Mouse (Mus musculus): Measurements from ENCODE around the gene Mybph. TPM values are rescaled to one million over a fixed set of nuclear protein-coding genes. Genes with fewer than 3 reads are reported as not detected.

The Mybph gene
- polyA plus RNA-seq, 1 experiment from 2014 or later = 2.9 TPM

GRCm38 (mm10) chr1:134191192-134191591 lies 2.1 kb upstream of the Mybph start:
- Histone ChIP-seq H3K4me2 (no peak overlapping the region), H3K4me1 (replicated peaks) (peaks cover 41% of the 10 kb centered on the region), H3K9ac (no peak overlapping the region), H3K27ac (replicated peaks) (no peak overlapping the region), H3K36me3 (no peaks in the 10 kb centered on the region), H3K4me3 (no peak overlapping the region), H3K27me3 (no peaks in the 10 kb centered on the region), H3K9me3 (no peaks in the 10 kb centered on the region)
- 89% methylated on average over 5 of the region's 5 CpGs for WGBS
- ATAC-seq (ENCODE audit: low read depth) = no peak

GRCm38 (mm10) chr1:134192024-134192423 lies 1.2 kb upstream of the Mybph start:
- no peak overlapping the region for H3K27ac ChIP-seq (replicated peaks)
- WGBS = 68% methylated on average over 4 of the region's 4 CpGs
- no peaks in the 10 kb centered on the region for H3K36me3 ChIP-seq
- ATAC-seq (ENCODE audit: low read depth) = no peak
- H3K9me3 ChIP-seq = no peaks in the 10 kb centered on the region
- peaks cover 44% of the 10 kb centered on the region for H3K4me1 ChIP-seq (replicated peaks)
- H3K4me2 ChIP-seq = no peak overlapping the region
- no peak overlapping the region for H3K9ac ChIP-seq
- H3K4me3 ChIP-seq = no peak overlapping the region
- no peaks in the 10 kb centered on the region for H3K27me3 ChIP-seq

- H3K4me1 ChIP-seq (replicated peaks) = peaks cover 34% of the 10 kb centered on the region
- no peak overlapping the region for H3K4me2 ChIP-seq
- WGBS = 61% methylated on average over 7 of the region's 7 CpGs
- H3K36me3 ChIP-seq = no peaks in the 10 kb centered on the region
- no peak overlapping the region for H3K27ac ChIP-seq (replicated peaks)
- H3K4me3 ChIP-seq = no peak overlapping the region
- H3K9me3 ChIP-seq = no peaks in the 10 kb centered on the region
- ATAC-seq (ENCODE audit: low read depth) = no peak
- H3K9ac ChIP-seq = no peak overlapping the region
- no peaks in the 10 kb centered on the region for H3K27me3 ChIP-seq
Observed at GRCm38 (mm10) chr1:134193674-134194197, 488 bp downstream of the Mybph start.

- no peaks in the 10 kb centered on the region for H3K36me3 ChIP-seq
- no peaks in the 10 kb centered on the region for H3K27me3 ChIP-seq
- no peak overlapping the region for H3K4me2 ChIP-seq
- 71% methylated on average over 16 of the region's 16 CpGs for WGBS
- no peak overlapping the region for H3K4me3 ChIP-seq
- H3K27ac ChIP-seq (replicated peaks) = no peak overlapping the region
- no peak overlapping the region for H3K9ac ChIP-seq
- no peak for ATAC-seq (ENCODE audit: low read depth)
- peaks cover 27% of the 10 kb centered on the region for H3K4me1 ChIP-seq (replicated peaks)
- H3K9me3 ChIP-seq = no peaks in the 10 kb centered on the region
Observed at GRCm38 (mm10) chr1:134194298-134195022, 1.2 kb downstream of the Mybph start.

- Histone ChIP-seq H3K4me2 (no peak overlapping the region), H3K9me3 (no peaks in the 10 kb centered on the region), H3K27me3 (no peaks in the 10 kb centered on the region), H3K4me3 (no peak overlapping the region), H3K27ac (replicated peaks) (no peak overlapping the region), H3K9ac (no peak overlapping the region), H3K36me3 (no peaks in the 10 kb centered on the region), H3K4me1 (replicated peaks) (peaks cover 25% of the 10 kb centered on the region)
- no peak for ATAC-seq (ENCODE audit: low read depth)
- WGBS = 48% methylated on average over 2 of the region's 2 CpGs
Observed at GRCm38 (mm10) chr1:134195117-134195516, 1.9 kb downstream of the Mybph start.

- 46% methylated on average over 3 of the region's 3 CpGs for WGBS
- Histone ChIP-seq H3K4me1 (replicated peaks) (peaks cover 25% of the 10 kb centered on the region), H3K27me3 (no peaks in the 10 kb centered on the region), H3K36me3 (no peaks in the 10 kb centered on the region), H3K27ac (replicated peaks) (no peak overlapping the region), H3K9ac (no peak overlapping the region), H3K9me3 (no peaks in the 10 kb centered on the region), H3K4me2 (no peak overlapping the region), H3K4me3 (no peak overlapping the region)
- ATAC-seq (ENCODE audit: low read depth) = no peak
Observed at GRCm38 (mm10) chr1:134195571-134195970, 2.3 kb downstream of the Mybph start.

- ATAC-seq (ENCODE audit: low read depth) = no peak
- Histone ChIP-seq H3K27ac (replicated peaks) (no peak overlapping the region), H3K9ac (no peak overlapping the region), H3K36me3 (no peaks in the 10 kb centered on the region), H3K4me3 (no peak overlapping the region), H3K4me2 (no peak overlapping the region), H3K27me3 (no peaks in the 10 kb centered on the region), H3K9me3 (no peaks in the 10 kb centered on the region), H3K4me1 (replicated peaks) (peaks cover 25% of the 10 kb centered on the region)
- WGBS = 67% methylated on average over 4 of the region's 4 CpGs
Observed at GRCm38 (mm10) chr1:134195979-134196378, 2.7 kb downstream of the Mybph start.

GRCm38 (mm10) chr1:134196386-134196785 lies 3.1 kb downstream of the Mybph start:
- H3K9ac ChIP-seq = no peak overlapping the region
- no peaks in the 10 kb centered on the region for H3K36me3 ChIP-seq

GRCm38 (mm10) chr1:134197325-134197982 lies 4.2 kb downstream of the Mybph start:
- 82% methylated on average over 15 of the region's 15 CpGs for WGBS
- no peaks in the 10 kb centered on the region for H3K9me3 ChIP-seq

More at GRCm38 (mm10) chr1:134196386-134196785, 3.1 kb downstream of the Mybph start:
- WGBS = 74% methylated on average over 4 of the region's 4 CpGs
- Histone ChIP-seq H3K27ac (replicated peaks) (no peak overlapping the region), H3K4me2 (no peak overlapping the region), H3K27me3 (no peaks in the 10 kb centered on the region), H3K9me3 (no peaks in the 10 kb centered on the region), H3K4me1 (replicated peaks) (peaks cover 25% of the 10 kb centered on the region), H3K4me3 (no peak overlapping the region)
- ATAC-seq (ENCODE audit: low read depth) = no peak

GRCm38 (mm10) chr1:134198197-134198995 lies 5.1 kb downstream of the Mybph start:
- WGBS = 78% methylated on average over 12 of the region's 12 CpGs
- Histone ChIP-seq H3K9me3 (no peaks in the 10 kb centered on the region), H3K4me1 (replicated peaks) (peaks cover 25% of the 10 kb centered on the region), H3K4me2 (no peak overlapping the region), H3K27ac (replicated peaks) (no peak overlapping the region), H3K27me3 (no peaks in the 10 kb centered on the region), H3K4me3 (no peak overlapping the region), H3K36me3 (no peaks in the 10 kb centered on the region), H3K9ac (no peak overlapping the region)
- ATAC-seq (ENCODE audit: low read depth) = no peak

More at GRCm38 (mm10) chr1:134197325-134197982, 4.2 kb downstream of the Mybph start:
- H3K4me3 ChIP-seq = no peak overlapping the region
- peaks cover 25% of the 10 kb centered on the region for H3K4me1 ChIP-seq (replicated peaks)
- H3K4me2 ChIP-seq = no peak overlapping the region
- H3K27ac ChIP-seq (replicated peaks) = no peak overlapping the region
- H3K27me3 ChIP-seq = no peaks in the 10 kb centered on the region
- no peak for ATAC-seq (ENCODE audit: low read depth)
- H3K36me3 ChIP-seq = no peaks in the 10 kb centered on the region
- no peak overlapping the region for H3K9ac ChIP-seq

- Histone ChIP-seq H3K4me3 (no peak overlapping the region), H3K4me1 (replicated peaks) (peaks cover 11% of the 10 kb centered on the region), H3K27ac (replicated peaks) (no peak overlapping the region), H3K4me2 (no peak overlapping the region), H3K27me3 (no peaks in the 10 kb centered on the region), H3K9ac (no peak overlapping the region), H3K9me3 (no peaks in the 10 kb centered on the region), H3K36me3 (no peaks in the 10 kb centered on the region)
- WGBS = 68% methylated on average over 2 of the region's 2 CpGs
- no peak for ATAC-seq (ENCODE audit: low read depth)
Observed at GRCm38 (mm10) chr1:134200481-134200880, 7.2 kb downstream of the Mybph start.

Data from neural tube, embryonic 13.5 days (tissue).